Mouse (Mus musculus): ENCODE results near the gene Tdrd5. TPM values are rescaled to one million over a fixed set of nuclear protein-coding genes. Genes with fewer than 3 reads are reported as not detected.

Gene Tdrd5
- not detected for polyA plus RNA-seq (2017; shearing (Covaris generic))

GRCm38 (mm10) chr1:156302911-156303749, at the start of gene Tdrd5:
Gene Tdrd5 (minus strand): TSS chr1:156303664.

GRCm38 (mm10) chr1:156310630-156311029, 7.2 kb upstream of the Tdrd5 start, which contains the start of gene Nphs2:
Gene Nphs2 (plus strand): TSS chr1:156310727.

Other genes starting within 250 kb of the Tdrd5 start
- gene Fam163a, start 98.6 kb downstream of the Tdrd5 start, polyA plus RNA-seq (2017; shearing (Covaris generic)): not detected
- not detected for gene Nphs2, start 7.1 kb upstream of the Tdrd5 start, polyA plus RNA-seq (2017; shearing (Covaris generic))
- gene Gm2000, start 62.4 kb upstream of the Tdrd5 start, polyA plus RNA-seq (2017; shearing (Covaris generic)): 1,420 TPM
- gene Axdnd1, start 117.5 kb upstream of the Tdrd5 start, polyA plus RNA-seq (2017; shearing (Covaris generic)): not detected
- 31.6 TPM for gene Soat1, start 170.7 kb upstream of the Tdrd5 start, polyA plus RNA-seq (2017; shearing (Covaris generic))
- gene Gm10031, start 220.3 kb upstream of the Tdrd5 start, polyA plus RNA-seq (2017; shearing (Covaris generic)): 1.00 TPM

All from effector memory CD4-positive, alpha-beta T cell, adult 5 months (primary cell).